Mouse (Mus musculus) layer of hippocampus, postnatal 36 days (tissue): Measurements from ENCODE around the gene Btbd2. TPM values are rescaled to one million over a fixed set of nuclear protein-coding genes. Genes with fewer than 3 reads are reported as not detected.

Source experiments
- DNase-seq, 2 experiments: peaks; one replicate each; pipeline ENCODE4 v3.0.0; 2022
- total RNA-seq, 2 experiments: library from RNA; stranded (reverse); gene quantifications; 2 replicates each; pipeline ENCODE4 v1.2.3; 2021

The Btbd2 gene
- total RNA-seq, result 100 to 1,000 TPM; 102 to 106 TPM

GRCm38 (mm10) chr10:80656863-80657623, at the start of gene Btbd2:
Gene Btbd2 (minus strand): TSS chr10:80657071.
- no peak for DNase-seq

GRCm38 (mm10) chr10:80705479-80705878, 48.6 kb upstream of the Btbd2 start:
- no peak for DNase-seq

GRCm38 (mm10) chr10:80705033-80705432, 48.2 kb upstream of the Btbd2 start:
- DNase-seq, result no peak

- no peak for DNase-seq
Observed at GRCm38 (mm10) chr10:80704418-80704817, 47.5 kb upstream of the Btbd2 start.

- DNase-seq, result no peak
Observed at GRCm38 (mm10) chr10:80703643-80704042, 46.8 kb upstream of the Btbd2 start.

GRCm38 (mm10) chr10:80702536-80703390, 45.9 kb upstream of the Btbd2 start:
- DNase-seq, result peak; percentile 93 to 96

- DNase-seq, result peak; percentile 99
Observed at GRCm38 (mm10) chr10:80701721-80702535, 45.1 kb upstream of the Btbd2 start, which contains the start of the genes Mob3a and Izumo4. Gene Mob3a (minus strand): TSS chr10:80701977. Gene Izumo4 (plus strand): TSS chr10:80702184.

- DNase-seq, result no peak
Observed at GRCm38 (mm10) chr10:80700732-80701131, 43.9 kb upstream of the Btbd2 start.

GRCm38 (mm10) chr10:80700038-80700504, 43.2 kb upstream of the Btbd2 start:
- DNase-seq, result no peak

GRCm38 (mm10) chr10:80698605-80699004, 41.7 kb upstream of the Btbd2 start:
- no peak for DNase-seq

- no peak for DNase-seq
Observed at GRCm38 (mm10) chr10:80697812-80698211, 40.9 kb upstream of the Btbd2 start.

- DNase-seq, result no peak
Observed at GRCm38 (mm10) chr10:80697393-80697787, 40.5 kb upstream of the Btbd2 start.

- DNase-seq, result no peak
Observed at GRCm38 (mm10) chr10:80696502-80697392, 39.9 kb upstream of the Btbd2 start.

- no peak for DNase-seq
Observed at GRCm38 (mm10) chr10:80695801-80696501, 39.1 kb upstream of the Btbd2 start.

GRCm38 (mm10) chr10:80695186-80695585, 38.3 kb upstream of the Btbd2 start:
- no peak for DNase-seq

GRCm38 (mm10) chr10:80694159-80694938, 37.5 kb upstream of the Btbd2 start:
- no peak for DNase-seq

- DNase-seq, result no peak
Observed at GRCm38 (mm10) chr10:80693401-80694045, 36.7 kb upstream of the Btbd2 start.

- DNase-seq, result no peak
Observed at GRCm38 (mm10) chr10:80692249-80693165, 35.6 kb upstream of the Btbd2 start.
